Mouse (Mus musculus): ENCODE data around the gene Ogdh. TPM values are rescaled to one million over a fixed set of nuclear protein-coding genes. Genes with fewer than 3 reads are reported as not detected.
A peak's percentile ranks its signal among the peaks of the same experiment; 100 is the strongest.
"Not testable (repeated sequence)": the region's sequence is repeated elsewhere in the genome, so short reads cannot be mapped to it uniquely, and the experiment has no call there.

The Ogdh gene
- polyA plus RNA-seq, 1 experiment from 2014 or later = 50.1 TPM

DNA sequence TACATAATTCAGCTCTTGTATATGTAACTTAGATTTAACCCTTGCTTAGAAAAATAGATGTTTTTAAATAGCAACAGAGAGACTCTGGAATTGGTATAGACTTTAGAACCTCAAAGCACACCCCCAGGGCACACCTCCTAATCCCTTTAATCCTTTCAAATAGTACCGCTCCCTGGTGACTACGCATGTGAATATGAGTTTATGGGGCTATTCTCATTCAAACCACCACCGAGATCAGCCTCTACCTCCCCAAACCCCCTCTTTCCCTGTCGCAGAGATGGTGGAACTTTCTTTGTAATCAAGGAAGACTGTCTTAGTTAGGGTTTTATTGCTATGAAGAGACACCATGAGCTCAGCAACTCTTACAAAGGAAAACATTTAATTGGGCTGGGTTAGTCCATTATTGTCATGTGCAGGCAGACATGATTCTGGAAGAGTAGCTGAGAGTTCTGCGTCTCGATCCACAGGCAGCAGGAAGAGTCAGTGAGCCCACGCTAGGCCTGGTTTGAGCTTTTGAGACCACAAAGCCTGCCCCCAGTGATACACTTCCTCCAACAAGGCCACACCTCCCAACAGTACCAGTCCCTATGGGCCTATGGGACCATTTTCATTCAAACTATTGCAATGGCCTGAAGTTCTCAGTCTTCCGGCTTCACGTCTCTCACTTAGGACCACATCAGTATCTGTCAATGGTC, 73.3 kb downstream of the Ogdh start:
- 87% methylated on average over 9 of the region's 9 CpGs for WGBS (ENCODE audit: insufficient replicate concordance)
- no peak for TF ChIP-seq CTCF (IDR thresholded peaks at IDR 0.05; ENCODE audit: low read depth)
- no peak for TF ChIP-seq EP300 (IDR thresholded peaks at IDR 0.05; ENCODE audit: low read depth)
- ATAC-seq (no peak), DNase-seq (no peak)
- no peak overlapping the region for H3K27ac ChIP-seq (ENCODE audit: low read depth)
- no peaks in the 10 kb centered on the region for H3K9me3 ChIP-seq (ENCODE audit: low read length)
- H3K9ac ChIP-seq (replicated peaks) = no peak overlapping the region
- no peak overlapping the region for H3K4me2 ChIP-seq (ENCODE audit: low read depth, low read length)
- H3K4me3 ChIP-seq (ENCODE audit: low read depth, low read length) = no peak overlapping the region
- peaks cover 9% of the 10 kb centered on the region for H3K4me1 ChIP-seq (ENCODE audit: insufficient read depth)
- H3K36me3 ChIP-seq (replicated peaks; ENCODE audit: insufficient read depth, low read length) = no peaks in the 10 kb centered on the region
- H3K27me3 ChIP-seq (ENCODE audit: insufficient read depth, low read length) = no peaks in the 10 kb centered on the region

- H3K4me2 ChIP-seq (ENCODE audit: low read depth, low read length) = peak overlapping the region; percentile 24; the same call in 1 of the 2 replicates
These were observed 74.5 kb downstream of the Ogdh start for GRCm38 (mm10) chr11:6365885-6366284.

GRCm38 (mm10) chr11:6366434-6366833, 75.0 kb downstream of the Ogdh start:
- Histone ChIP-seq H3K9ac (replicated peaks) (no peak overlapping the region), H3K27ac (ENCODE audit: low read depth) (no peak overlapping the region), H3K4me3 (ENCODE audit: low read depth, low read length) (no peak overlapping the region), H3K4me1 (ENCODE audit: insufficient read depth) (peaks cover 9% of the 10 kb centered on the region), H3K4me2 (ENCODE audit: low read depth, low read length) (no peak overlapping the region), H3K27me3 (ENCODE audit: insufficient read depth, low read length) (no peaks in the 10 kb centered on the region), H3K36me3 (replicated peaks; ENCODE audit: insufficient read depth, low read length) (no peaks in the 10 kb centered on the region), H3K9me3 (ENCODE audit: low read length) (no peaks in the 10 kb centered on the region)
- no peak for TF ChIP-seq EP300 (IDR thresholded peaks at IDR 0.05; ENCODE audit: low read depth)
- DNase-seq (no peak), ATAC-seq (no peak)
- 70% methylated on average over 6 of the region's 6 CpGs for WGBS (ENCODE audit: insufficient replicate concordance)

More at GRCm38 (mm10) chr11:6365885-6366284, 74.5 kb downstream of the Ogdh start:
- no peaks in the 10 kb centered on the region for H3K9me3 ChIP-seq (ENCODE audit: low read length)
- H3K27ac ChIP-seq (ENCODE audit: low read depth) = no peak overlapping the region
- ATAC-seq (peak; percentile 91), DNase-seq (peak; percentile 82)
- TF ChIP-seq CTCF (IDR thresholded peaks at IDR 0.05; ENCODE audit: low read depth) (peak; percentile 89), EP300 (IDR thresholded peaks at IDR 0.05; ENCODE audit: low read depth) (no peak)
- no peaks in the 10 kb centered on the region for H3K27me3 ChIP-seq (ENCODE audit: insufficient read depth, low read length)
- WGBS (ENCODE audit: insufficient replicate concordance) = 9% methylated on average over 11 of the region's 11 CpGs
- H3K4me3 ChIP-seq (ENCODE audit: low read depth, low read length) = no peak overlapping the region
- H3K9ac ChIP-seq (replicated peaks) = no peak overlapping the region
- H3K4me1 ChIP-seq (ENCODE audit: insufficient read depth) = peaks cover 9% of the 10 kb centered on the region
- H3K36me3 ChIP-seq (replicated peaks; ENCODE audit: insufficient read depth, low read length) = no peaks in the 10 kb centered on the region

- 73% methylated on average over 4 of the region's 4 CpGs for WGBS (ENCODE audit: insufficient replicate concordance)
- no peak overlapping the region for H3K4me2 ChIP-seq (ENCODE audit: low read depth, low read length)
- peaks cover 9% of the 10 kb centered on the region for H3K4me1 ChIP-seq (ENCODE audit: insufficient read depth)
- DNase-seq (no peak), ATAC-seq (no peak)
- TF ChIP-seq EP300 (IDR thresholded peaks at IDR 0.05; ENCODE audit: low read depth) = no peak
- no peak for TF ChIP-seq CTCF (IDR thresholded peaks at IDR 0.05; ENCODE audit: low read depth)
- no peak overlapping the region for H3K9ac ChIP-seq (replicated peaks)
- H3K27ac ChIP-seq (ENCODE audit: low read depth) = no peak overlapping the region
- H3K36me3 ChIP-seq (replicated peaks; ENCODE audit: insufficient read depth, low read length) = no peaks in the 10 kb centered on the region
- no peaks in the 10 kb centered on the region for H3K9me3 ChIP-seq (ENCODE audit: low read length)
- H3K4me3 ChIP-seq (ENCODE audit: low read depth, low read length) = no peak overlapping the region
- no peaks in the 10 kb centered on the region for H3K27me3 ChIP-seq (ENCODE audit: insufficient read depth, low read length)
These were observed 75.7 kb downstream of the Ogdh start for GRCm38 (mm10) chr11:6367156-6367555.

- not testable (repeated sequence) for H3K36me3 ChIP-seq (replicated peaks; ENCODE audit: insufficient read depth, low read length); H3K4me1 ChIP-seq (ENCODE audit: insufficient read depth); DNase-seq; H3K4me3 ChIP-seq (ENCODE audit: low read depth, low read length); H3K27ac ChIP-seq (ENCODE audit: low read depth); H3K27me3 ChIP-seq (ENCODE audit: insufficient read depth, low read length); ATAC-seq; H3K9me3 ChIP-seq (ENCODE audit: low read length); H3K9ac ChIP-seq (replicated peaks); H3K4me2 ChIP-seq (ENCODE audit: low read depth, low read length)
- 75% methylated on average over 5 of the region's 5 CpGs for WGBS (ENCODE audit: insufficient replicate concordance)
These were observed 76.6 kb downstream of the Ogdh start for GRCm38 (mm10) chr11:6367986-6368385.

GRCm38 (mm10) chr11:6371376-6372155, 80.1 kb downstream of the Ogdh start:
- Histone ChIP-seq H3K9ac (replicated peaks) (no peak overlapping the region), H3K9me3 (ENCODE audit: low read length) (no peaks in the 10 kb centered on the region), H3K36me3 (replicated peaks; ENCODE audit: insufficient read depth, low read length) (no peaks in the 10 kb centered on the region), H3K27ac (ENCODE audit: low read depth) (no peak overlapping the region), H3K4me2 (ENCODE audit: low read depth, low read length) (no peak overlapping the region), H3K27me3 (ENCODE audit: insufficient read depth, low read length) (no peaks in the 10 kb centered on the region), H3K4me3 (ENCODE audit: low read depth, low read length) (no peak overlapping the region), H3K4me1 (ENCODE audit: insufficient read depth) (no peaks in the 10 kb centered on the region)
- no peak for DNase-seq
- no peak for TF ChIP-seq CTCF (IDR thresholded peaks at IDR 0.05; ENCODE audit: low read depth)
- no peak for TF ChIP-seq EP300 (IDR thresholded peaks at IDR 0.05; ENCODE audit: low read depth)
- WGBS (ENCODE audit: insufficient replicate concordance) = 73% methylated on average over 11 of the region's 11 CpGs
- ATAC-seq = no peak

Measured in liver, postnatal 0 days (tissue).